Mouse (Mus musculus) embryo, embryonic 11.5 days (tissue): ENCODE results near the gene Pcsk5.

Source experiments
- DNase-seq: peaks from one replicate; pipeline ENCODE4 v3.0.0-alpha.2; 2012; ENCODE audit warnings: low read depth, low spot score

The Pcsk5 gene

GRCm38 (mm10) chr19:17744474-17745069, 92.9 kb downstream of the Pcsk5 start:
- no peak for DNase-seq

GRCm38 (mm10) chr19:17741465-17741864, 96.0 kb downstream of the Pcsk5 start:
- no peak for DNase-seq

DNA sequence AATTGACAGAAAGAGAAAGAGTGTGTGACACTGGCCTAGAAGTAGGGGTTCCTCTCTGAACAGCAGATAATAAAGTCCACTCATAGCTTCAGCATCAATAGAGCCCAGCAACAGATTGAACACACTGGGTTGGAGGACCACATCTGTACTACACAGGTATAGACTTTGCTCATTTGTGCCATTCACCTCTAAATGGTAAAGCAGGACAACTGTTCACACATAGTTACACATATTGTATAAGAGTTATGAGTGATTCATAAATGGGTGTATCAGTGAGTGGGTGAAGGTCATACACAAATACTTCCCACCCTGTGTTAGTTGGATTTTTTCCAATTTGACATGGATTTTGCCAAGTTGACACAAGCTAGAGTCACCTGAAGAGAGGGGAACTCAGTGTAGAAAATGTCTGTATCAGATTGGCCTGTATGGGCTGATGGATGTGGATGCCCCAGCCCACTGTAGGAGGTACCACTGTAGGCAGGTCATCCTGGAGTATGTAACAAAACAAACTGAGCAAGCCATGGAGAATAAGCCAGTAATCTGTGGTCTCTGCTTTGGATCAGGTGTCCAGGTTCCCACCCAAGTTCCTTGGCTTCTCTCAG, 104.7 kb downstream of the Pcsk5 start:
- no peak for DNase-seq

GRCm38 (mm10) chr19:17717066-17717465, 120.4 kb downstream of the Pcsk5 start:
- DNase-seq = no peak

DNA sequence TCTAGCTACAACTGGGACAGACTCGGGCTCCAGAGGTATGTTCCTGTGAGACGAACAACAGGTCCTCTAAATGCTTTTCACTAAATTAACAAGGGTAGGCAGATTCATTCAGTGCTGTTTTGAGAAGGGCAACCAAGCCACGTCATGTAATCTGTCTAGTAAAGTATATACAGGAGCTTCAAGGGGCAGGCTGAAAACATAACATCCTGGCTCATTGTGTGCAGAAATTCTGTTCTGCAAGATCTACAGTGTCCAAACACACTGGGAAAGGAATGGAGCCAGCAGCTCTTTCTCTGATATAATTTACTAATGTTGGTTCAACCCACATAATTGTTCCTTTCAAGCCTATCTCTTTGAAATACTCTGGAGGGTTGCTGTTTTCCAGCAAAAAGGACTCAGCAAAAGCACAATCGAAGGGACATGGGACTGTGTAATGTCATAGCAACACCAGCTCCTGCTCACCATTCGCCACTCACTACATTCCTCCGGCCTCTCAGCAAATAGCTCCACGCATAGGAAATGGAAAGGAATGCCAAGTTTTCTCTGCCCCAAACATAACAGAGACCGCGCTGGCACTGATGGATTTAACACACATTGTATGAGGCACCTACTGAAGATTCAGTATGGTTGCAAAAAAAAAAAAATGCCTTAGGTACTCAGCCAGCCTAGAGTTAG, 122.0 kb downstream of the Pcsk5 start:
- DNase-seq = peak; percentile 5

GRCm38 (mm10) chr19:17691626-17692025, 145.8 kb downstream of the Pcsk5 start:
- no peak for DNase-seq

GRCm38 (mm10) chr19:17678371-17678770, 159.1 kb downstream of the Pcsk5 start:
- no peak for DNase-seq

- DNase-seq = no peak
Observed at GRCm38 (mm10) chr19:17662676-17663075, 174.8 kb downstream of the Pcsk5 start.

DNA sequence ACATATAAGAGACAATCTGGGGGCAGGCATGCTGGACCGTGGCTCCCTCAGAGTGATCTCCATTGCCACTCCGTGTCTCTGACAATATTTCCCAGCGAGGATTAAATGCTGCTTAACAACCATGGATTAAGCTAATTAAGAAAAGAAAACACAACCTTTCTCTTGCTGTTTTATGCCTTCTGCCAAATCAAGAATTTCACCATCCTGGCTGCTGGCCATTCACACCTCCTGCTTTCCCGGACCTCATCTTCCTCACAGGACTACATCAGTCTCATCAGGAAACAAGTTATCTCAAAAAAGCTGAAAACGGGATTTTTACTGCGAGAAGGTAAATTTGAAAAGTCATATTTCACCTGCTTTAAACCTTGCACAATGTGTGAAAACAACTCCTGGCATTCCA, 175.2 kb downstream of the Pcsk5 start:
- no peak for DNase-seq

GRCm38 (mm10) chr19:17659321-17659720, 178.1 kb downstream of the Pcsk5 start:
- no peak for DNase-seq

DNA sequence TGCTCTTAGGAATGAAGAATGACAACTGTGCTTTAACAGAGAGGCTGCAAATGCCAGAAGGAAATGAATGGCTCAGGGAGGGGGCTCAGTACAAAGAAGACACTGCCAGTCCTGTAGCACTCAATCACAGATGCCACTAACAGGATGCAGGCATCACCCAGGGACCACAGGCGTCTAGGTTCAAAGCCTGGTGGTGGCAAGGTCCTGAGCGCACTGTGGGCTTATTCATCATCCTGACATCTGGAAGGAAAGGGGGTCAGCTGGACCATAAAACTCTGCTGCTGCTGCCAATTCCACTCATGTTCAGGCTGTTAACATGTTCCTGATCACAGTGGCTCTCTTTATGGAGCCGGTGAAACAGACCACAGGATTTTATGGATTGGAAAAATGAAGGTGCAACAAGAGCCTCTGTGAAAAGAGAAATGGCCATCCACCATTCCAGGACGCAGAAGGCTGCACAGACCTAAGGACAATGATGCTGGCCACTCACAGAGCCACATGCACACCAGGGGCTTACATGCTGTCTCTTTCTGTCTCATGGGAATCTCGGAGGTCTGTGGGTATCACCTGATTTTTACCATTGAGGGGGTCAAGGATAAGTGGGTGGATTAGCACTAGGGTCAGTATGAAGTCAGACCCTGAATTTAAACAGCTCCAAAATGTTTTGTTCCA, 186.5 kb downstream of the Pcsk5 start:
- DNase-seq = peak; percentile 64

DNA sequence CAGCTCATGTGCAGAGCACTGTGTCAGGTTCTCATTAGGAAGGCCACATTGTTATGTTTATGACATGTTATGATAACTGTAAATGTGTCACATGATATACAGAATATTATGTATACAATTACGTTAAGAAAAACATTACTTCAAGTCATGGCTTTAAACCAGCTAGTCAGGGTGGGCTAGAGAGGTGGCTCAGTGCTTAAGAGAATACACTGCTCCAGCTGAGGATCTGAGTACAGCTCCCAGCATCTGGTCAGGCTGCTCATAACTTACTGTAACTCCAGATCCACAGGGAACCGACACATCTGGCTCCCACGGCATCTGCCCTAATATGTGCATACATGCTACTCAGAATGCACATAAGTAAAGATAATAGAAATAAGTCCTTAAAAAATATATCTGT, 187.5 kb downstream of the Pcsk5 start:
- no peak for DNase-seq

DNA sequence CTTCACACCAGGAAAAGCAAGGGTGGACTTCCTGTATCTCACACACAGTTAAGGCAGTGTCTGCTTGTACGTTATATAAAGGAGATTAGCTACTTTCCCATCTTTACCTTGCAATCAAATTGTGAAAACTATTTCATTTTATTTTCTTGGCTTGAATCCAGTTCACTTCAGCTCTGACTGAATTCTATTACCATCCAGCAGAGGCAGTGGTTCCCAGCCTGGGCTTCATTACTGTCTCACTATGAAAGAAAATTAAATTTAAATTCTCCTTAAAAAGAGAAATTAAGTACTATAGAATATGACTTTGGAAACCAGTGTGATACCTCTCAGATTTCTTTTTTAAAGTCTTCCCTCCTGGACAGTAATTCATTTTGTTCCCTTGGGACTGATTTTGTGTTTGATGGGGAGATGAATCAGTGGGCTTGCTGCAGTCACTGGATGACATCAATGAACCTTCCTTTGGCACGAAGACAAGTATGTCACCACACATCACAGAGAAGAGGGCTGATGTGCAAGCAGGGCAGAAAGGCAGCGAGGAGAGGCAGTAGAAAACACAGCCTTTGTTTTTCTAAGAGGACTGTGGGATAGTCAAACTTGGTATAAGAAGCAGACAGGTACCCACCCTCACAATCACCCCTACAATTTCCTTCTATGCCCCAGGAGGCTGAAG, 194.2 kb downstream of the Pcsk5 start:
- no peak for DNase-seq

DNA sequence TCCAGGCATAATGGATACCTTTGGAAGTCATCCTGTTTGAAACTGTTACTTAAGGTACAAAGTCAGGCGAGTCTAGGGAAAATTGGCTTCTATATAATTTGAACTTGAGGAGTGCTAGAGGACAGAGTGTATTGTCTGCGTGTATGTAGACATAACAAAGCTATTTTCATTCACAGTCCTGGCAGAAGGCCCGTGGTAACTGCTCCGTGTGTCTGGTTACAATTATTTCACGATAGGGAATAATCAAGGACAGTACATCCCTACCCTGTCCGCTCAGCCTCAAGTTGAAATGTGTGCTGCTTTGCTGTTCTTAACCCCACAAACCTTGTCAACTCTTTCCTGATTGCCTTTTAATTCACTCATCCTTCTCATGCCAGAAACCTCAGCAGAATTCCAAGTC, 201.4 kb downstream of the Pcsk5 start:
- DNase-seq = no peak

DNA sequence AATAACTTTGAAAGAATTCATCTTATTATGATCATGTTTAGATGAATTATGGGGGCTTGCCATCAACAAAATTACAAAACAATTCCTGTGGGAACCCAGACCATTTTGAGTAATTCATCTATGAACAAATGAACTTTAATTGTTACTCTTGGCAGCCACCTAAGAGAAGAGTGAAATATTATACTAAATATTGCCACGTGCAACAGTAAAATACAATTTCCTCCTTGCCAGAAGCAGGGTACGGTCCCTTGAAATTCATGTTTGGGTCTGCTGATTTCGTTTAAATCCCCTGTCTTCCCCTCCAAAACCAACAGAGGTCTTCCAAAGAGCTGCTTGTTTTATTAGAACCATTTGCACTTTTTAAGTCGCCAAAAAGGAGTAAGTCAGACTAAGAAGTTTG, 221.8 kb downstream of the Pcsk5 start:
- no peak for DNase-seq

GRCm38 (mm10) chr19:17606510-17606909, 230.9 kb downstream of the Pcsk5 start:
- no peak for DNase-seq

DNA sequence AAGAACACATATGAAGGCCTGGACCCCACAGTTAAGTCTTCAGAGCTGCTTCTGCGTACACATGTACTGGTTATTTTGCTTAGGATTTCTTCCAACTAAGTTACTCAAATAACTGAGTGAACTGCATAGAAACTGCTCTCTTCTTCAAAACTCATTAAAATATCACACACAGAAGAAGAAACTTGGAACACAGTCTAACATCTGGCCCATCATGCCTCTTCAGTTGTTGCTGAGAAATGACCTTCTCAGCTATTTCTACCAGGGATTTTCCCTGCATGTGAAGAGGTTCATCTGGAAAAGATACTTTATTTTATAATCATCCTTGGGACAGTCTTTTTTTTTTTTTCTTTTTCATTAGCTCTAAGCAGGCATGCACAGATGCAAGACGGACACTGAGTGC, 231.3 kb downstream of the Pcsk5 start:
- no peak for DNase-seq

DNA sequence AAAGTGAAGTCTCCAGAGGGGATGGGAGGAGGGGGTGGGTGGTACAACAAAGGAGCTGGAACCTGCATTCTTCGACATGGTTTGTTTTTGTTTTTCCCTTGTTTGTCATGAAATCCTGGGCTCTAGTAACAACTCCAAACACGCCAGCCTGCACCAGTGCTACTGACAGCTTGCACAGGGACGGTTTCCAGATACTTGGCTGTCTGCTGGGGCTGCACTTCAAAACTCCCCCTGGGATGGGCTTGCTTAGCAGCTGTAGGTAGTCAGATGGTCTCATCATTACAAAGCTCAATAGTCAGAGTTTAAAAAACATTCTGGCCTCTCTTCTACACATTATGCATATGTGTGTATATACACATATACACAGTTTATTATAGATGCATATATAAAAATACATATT, 234.1 kb downstream of the Pcsk5 start:
- no peak for DNase-seq

GRCm38 (mm10) chr19:17600347-17600746, 237.1 kb downstream of the Pcsk5 start:
- no peak for DNase-seq

DNA sequence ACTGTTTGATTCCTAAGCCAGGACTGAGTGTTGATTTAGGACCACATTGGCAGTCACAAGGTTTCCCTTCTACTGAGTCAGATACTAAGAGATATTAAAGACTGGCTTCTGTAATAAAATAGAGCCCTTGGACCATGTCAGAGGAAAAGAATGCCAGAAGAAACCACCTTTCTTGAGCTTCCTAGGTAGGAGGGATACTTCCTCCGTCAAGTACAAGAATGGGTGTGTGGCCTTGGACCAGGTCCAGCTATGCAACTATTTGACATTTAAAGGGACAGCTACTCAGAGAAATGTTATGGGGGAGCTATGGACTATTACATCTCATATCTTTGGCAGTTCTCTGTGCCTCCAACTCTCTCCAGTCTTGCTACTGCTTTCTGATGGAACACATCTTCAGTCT, 244.6 kb downstream of the Pcsk5 start:
- DNase-seq = no peak

- DNase-seq = no peak
Observed at GRCm38 (mm10) chr19:17591335-17591734, 246.1 kb downstream of the Pcsk5 start.

DNA sequence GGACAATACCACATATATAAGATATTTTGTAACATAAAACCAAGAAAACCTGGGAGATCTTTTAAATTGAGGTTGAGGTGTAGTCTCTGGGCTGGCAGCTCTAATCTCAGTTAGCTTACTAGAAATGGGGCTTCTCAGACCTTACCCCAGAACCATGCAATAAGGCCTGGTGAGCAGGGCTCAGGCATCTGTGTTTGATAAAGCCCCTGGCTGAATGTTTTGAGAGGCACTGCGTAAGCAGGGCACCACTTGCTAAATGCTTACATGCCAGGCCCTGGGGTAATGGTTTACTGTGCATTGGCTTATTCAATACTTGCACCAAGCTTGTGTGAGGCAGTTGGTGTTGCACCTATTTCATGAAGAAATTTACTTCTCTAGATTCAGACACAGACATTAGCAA, 247.1 kb downstream of the Pcsk5 start:
- DNase-seq = no peak
